Mouse (Mus musculus): ENCODE results near the gene Tmub1.

GRCm38 (mm10) chr5:24490413-24490920, 42.8 kb upstream of the Tmub1 start:
- TF ChIP-seq POLR2A (IDR thresholded peaks at IDR 0.05; ENCODE audit: extremely low read depth, insufficient read depth, low read length) (no peak), CTCF (IDR thresholded peaks at IDR 0.05; ENCODE audit: extremely low read depth, insufficient read depth, low read length) (no peak)

Measured in cortical plate, adult 2 months (tissue).